In the genomic region with DNA sequence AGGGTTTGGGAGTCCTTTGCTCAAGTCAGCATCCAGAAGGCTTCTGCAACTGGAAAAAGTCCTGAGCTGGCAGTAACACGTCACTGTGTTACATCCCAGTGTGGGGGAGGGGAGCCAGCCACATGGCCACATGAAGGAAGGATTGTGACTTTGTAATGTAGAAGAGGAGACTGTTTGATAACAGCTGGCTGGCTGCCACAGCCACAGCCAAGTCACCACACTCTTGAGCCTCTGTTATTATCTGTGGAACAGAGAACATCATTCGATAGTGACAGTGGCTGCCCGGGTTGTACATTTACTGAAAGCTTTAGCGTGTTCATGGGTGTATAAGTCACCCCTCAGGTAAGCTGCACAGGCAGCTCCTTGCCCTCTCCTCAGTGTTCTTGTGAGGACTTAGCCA, we compare ENCODE assay signal across 8 mouse cellular contexts. TPM values are rescaled to one million over a fixed set of nuclear protein-coding genes. Genes with fewer than 3 reads are reported as not detected.
DNase-seq lines count a peak whose midpoint lies in the region; TF ChIP-seq lines count a peak whose summit lies in the region.

No protein-coding gene starts in this region.

- H3K4me1 ChIP-seq in heart, embryonic 10.5 days = peaks cover 37% of the 10 kb centered on the region

- TF ChIP-seq CTCF in C2C12 (IDR thresholded peaks at IDR 0.05; ENCODE audit: control insufficient read depth, insufficient read depth, insufficient read length) = no peak

- no peaks in the 10 kb centered on the region for H3K79me2 ChIP-seq in C2C12 (ENCODE audit: control insufficient read depth, insufficient read depth)

- no peak overlapping the region for H3K27ac ChIP-seq in heart, embryonic 10.5 days

- no peak overlapping the region for H3ac ChIP-seq in C2C12 (ENCODE audit: control insufficient read depth, insufficient read length, low read depth)

- H3K79me3 ChIP-seq in C2C12 (ENCODE audit: low read depth) = no peaks in the 10 kb centered on the region

- peak; percentile 65 to 68 for DNase-seq in heart, adult 18-20 months
- no peak for DNase-seq in heart, embryonic 10.5 days (ENCODE audit: low spot score)
- peak; percentile 73 for DNase-seq in adrenal gland, postnatal 25 days
- DNase-seq in heart, postnatal 10 days = peak; percentile 60 to 70
- peak; percentile 76 to 79 for DNase-seq in right cerebral cortex, postnatal 10 days (ENCODE audit: low spot score in 2 of 2)
- no peak for DNase-seq in retina, postnatal 1 day
- no peak for DNase-seq in gastrocnemius, adult 18-20 months (ENCODE audit: low spot score)

- H3K27me3 ChIP-seq in heart, embryonic 10.5 days (ENCODE audit: insufficient read depth, poor library complexity, severe bottlenecking) = peaks cover 10% of the 10 kb centered on the region
- H3K27me3 ChIP-seq in C2C12 (ENCODE audit: control insufficient read depth, insufficient read depth, insufficient read length) = no peaks in the 10 kb centered on the region

- H3K9me3 ChIP-seq in heart, embryonic 10.5 days = no peaks in the 10 kb centered on the region

- H3K4me3 ChIP-seq in heart, embryonic 10.5 days = no peak overlapping the region
- H3K4me3 ChIP-seq in C2C12 (ENCODE audit: insufficient read depth, poor library complexity, severe bottlenecking) = no peak overlapping the region

- intact Hi-C loops in heart, postnatal 10 days (cut with DNase I) = no loop called here

- peaks cover 14% of the 10 kb centered on the region; the same call in 1 of the 2 replicates for H3K36me3 ChIP-seq in heart, embryonic 10.5 days
- H3K36me3 ChIP-seq in C2C12 (ENCODE audit: control insufficient read depth, insufficient read depth) = no peaks in the 10 kb centered on the region

- WGBS in heart, embryonic 10.5 days = 48% methylated on average over 4 of the region's 4 CpGs

TF ChIP-seq in C2C12, 6 proteins besides CTCF, POLR2A, EP300 and RAD21:
- TF ChIP-seq USF1 (IDR thresholded peaks at IDR 0.05; ENCODE audit: low read depth) = no peak
- no peak for TF ChIP-seq MYOD1 (IDR thresholded peaks at IDR 0.05; ENCODE audit: control insufficient read depth, insufficient read length, low read depth)
- TF ChIP-seq MYOG (IDR thresholded peaks at IDR 0.05; ENCODE audit: control insufficient read depth, extremely low read depth, insufficient read length) = no peak
- no peak for TF ChIP-seq CEBPB (IDR thresholded peaks at IDR 0.05; ENCODE audit: low read depth)
- peak; percentile 18 for TF ChIP-seq MAX (IDR thresholded peaks at IDR 0.05)
- TF ChIP-seq FOSL1 (IDR thresholded peaks at IDR 0.05; ENCODE audit: insufficient read depth, low read length, poor library complexity, severe bottlenecking) = no peak

RNA-seq across cellular contexts. Expression of gene Sbk1, which starts 12.4 kb away (rescaled TPM):
- 10 to 100 TPM; 72.3 to 73.8 TPM for total RNA-seq in heart, adult 18-20 months (2021)
- polyA plus RNA-seq in heart, embryonic 10.5 days (2016; fragmentation: Nextera tagmentation; extraction: Ambion mirVana) = 16.3 and 33.5 TPM in 2 replicates
- 11.3 TPM for polyA plus RNA-seq in C2C12 (2012; fragmentation: generic; extraction: Trizol)
- 72.1 and 102 TPM in 2 replicates for total RNA-seq in adrenal gland, postnatal 25 days (2021)
- total RNA-seq in heart, postnatal 10 days (2021) = 10 to 100 TPM; 68.7 to 77.1 TPM
- 10 to 100 TPM; 18.7 to 18.8 TPM for total RNA-seq in gastrocnemius, adult 18-20 months (2021)

Comparison
In these comparisons a context has a peak if more than half of its experiments do, and no peak if none do; other contexts are left out.
1. DNase-seq: peak in heart, adult 18-20 months (2 of 2), adrenal gland, postnatal 25 days (single experiment), heart, postnatal 10 days (2 of 2) and right cerebral cortex, postnatal 10 days (2 of 2); none in heart, embryonic 10.5 days (single experiment), retina, postnatal 1 day (single experiment) and gastrocnemius, adult 18-20 months (single experiment).